Mouse (Mus musculus): ENCODE measurements around the gene Cop1.

The Cop1 gene

GRCm38 (mm10) chr1:159290219-159290618 is 58.1 kb downstream of the Cop1 start:
- no peak for DNase-seq (ENCODE audit: low spot score)

GRCm38 (mm10) chr1:159290859-159291258 is 58.7 kb downstream of the Cop1 start:
- no peak for DNase-seq (ENCODE audit: low spot score)

- no peak for DNase-seq (ENCODE audit: low spot score)
Observed at GRCm38 (mm10) chr1:159301418-159302082, 69.4 kb downstream of the Cop1 start.

- DNase-seq (ENCODE audit: low spot score): no peak
Observed at GRCm38 (mm10) chr1:159313625-159314024, 81.5 kb downstream of the Cop1 start.

- DNase-seq (ENCODE audit: low spot score): no peak
Observed at GRCm38 (mm10) chr1:159322586-159322985, 90.5 kb downstream of the Cop1 start.

- no peak for DNase-seq (ENCODE audit: low spot score)
Observed at GRCm38 (mm10) chr1:159331008-159331407, 98.9 kb downstream of the Cop1 start.

GRCm38 (mm10) chr1:159334157-159334556 is 102.0 kb downstream of the Cop1 start:
- DNase-seq (ENCODE audit: low spot score): no peak

- no peak for DNase-seq (ENCODE audit: low spot score)
Observed at GRCm38 (mm10) chr1:159342355-159342754, 110.2 kb downstream of the Cop1 start.

- no peak for DNase-seq (ENCODE audit: low spot score)
Observed at GRCm38 (mm10) chr1:159355027-159355570, 123.0 kb downstream of the Cop1 start.

GRCm38 (mm10) chr1:159358713-159359112 is 126.6 kb downstream of the Cop1 start:
- DNase-seq (ENCODE audit: low spot score): no peak

- no peak for DNase-seq (ENCODE audit: low spot score)
Observed at GRCm38 (mm10) chr1:159371881-159372390, 139.8 kb downstream of the Cop1 start.

GRCm38 (mm10) chr1:159382218-159382617 is 150.1 kb downstream of the Cop1 start:
- DNase-seq (ENCODE audit: low spot score): no peak

- no peak for DNase-seq (ENCODE audit: low spot score)
Observed at GRCm38 (mm10) chr1:159382916-159383315, 150.8 kb downstream of the Cop1 start.

GRCm38 (mm10) chr1:159386458-159386857 is 154.3 kb downstream of the Cop1 start:
- DNase-seq (ENCODE audit: low spot score): no peak

GRCm38 (mm10) chr1:159388565-159389024 is 156.5 kb downstream of the Cop1 start:
- no peak for DNase-seq (ENCODE audit: low spot score)

GRCm38 (mm10) chr1:159390049-159390448 is 157.9 kb downstream of the Cop1 start:
- peak; percentile 58 for DNase-seq (ENCODE audit: low spot score)

- no peak for DNase-seq (ENCODE audit: low spot score)
Observed at GRCm38 (mm10) chr1:159392667-159393066, 160.5 kb downstream of the Cop1 start.

- no peak for DNase-seq (ENCODE audit: low spot score)
Observed at GRCm38 (mm10) chr1:159393070-159393699, 161.1 kb downstream of the Cop1 start.

GRCm38 (mm10) chr1:159393931-159394330 is 161.8 kb downstream of the Cop1 start:
- DNase-seq (ENCODE audit: low spot score): no peak

GRCm38 (mm10) chr1:159396515-159396914 is 164.4 kb downstream of the Cop1 start:
- DNase-seq (ENCODE audit: low spot score): peak; percentile 44
